Mouse (Mus musculus): ENCODE data around the gene Thrsp. TPM values are rescaled to one million over a fixed set of nuclear protein-coding genes. Genes with fewer than 3 reads are reported as not detected.

Gene Thrsp
- polyA plus RNA-seq, 1 experiment from 2014 or later: not detected

DNA sequence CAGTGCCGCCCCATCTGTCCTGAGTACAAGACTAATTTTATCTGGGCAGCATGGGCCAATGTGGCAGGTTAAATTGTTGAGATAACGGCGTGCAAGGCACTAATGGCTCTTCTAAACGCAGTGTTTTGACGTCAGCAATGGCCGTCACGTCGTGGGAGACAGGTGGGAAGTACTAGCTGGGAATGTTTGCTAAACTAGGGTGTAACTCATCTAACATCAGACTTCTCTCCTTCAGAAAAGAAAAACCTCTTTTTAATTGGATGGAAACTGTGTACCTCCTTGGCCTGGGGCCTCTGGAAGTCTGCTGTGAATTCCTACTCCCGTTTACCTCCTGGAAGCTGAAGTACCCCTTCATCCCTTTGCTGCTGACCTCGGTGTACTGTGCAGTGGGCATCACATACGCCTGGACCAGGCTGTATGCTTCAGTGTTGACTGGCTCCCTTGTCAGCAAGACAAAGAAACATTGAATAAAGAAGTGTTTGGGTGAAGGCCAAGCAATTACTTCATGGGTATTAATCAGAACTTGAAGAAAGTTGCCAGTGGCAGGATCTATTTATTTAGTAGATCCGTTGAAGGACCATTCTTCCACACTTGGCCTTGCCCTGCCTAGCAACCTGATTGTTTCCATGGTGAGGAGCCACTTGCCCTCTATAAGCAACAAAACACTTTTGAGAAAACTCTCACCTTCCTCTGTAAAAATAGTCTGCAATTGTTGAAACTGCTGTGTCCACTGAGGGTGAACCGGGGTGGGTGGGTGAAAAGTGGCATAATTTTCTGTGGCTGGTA is 26.0 kb downstream of the Thrsp start:
- H3K4me3 ChIP-seq (replicated peaks): no peak overlapping the region
- H3K9ac ChIP-seq: no peak overlapping the region
- H3K27ac ChIP-seq: no peak overlapping the region
- peaks cover 63% of the 10 kb centered on the region for H3K36me3 ChIP-seq
- H3K4me1 ChIP-seq (replicated peaks): no peaks in the 10 kb centered on the region
- DNase-seq: no peak
- no peaks in the 10 kb centered on the region for H3K9me3 ChIP-seq (replicated peaks)
- ATAC-seq (ENCODE audit: low read depth): no peak
- H3K4me2 ChIP-seq: no peak overlapping the region
- 80% methylated on average over 13 of the region's 13 CpGs for WGBS (ENCODE audit: insufficient replicate concordance)
- no peaks in the 10 kb centered on the region for H3K27me3 ChIP-seq

DNA sequence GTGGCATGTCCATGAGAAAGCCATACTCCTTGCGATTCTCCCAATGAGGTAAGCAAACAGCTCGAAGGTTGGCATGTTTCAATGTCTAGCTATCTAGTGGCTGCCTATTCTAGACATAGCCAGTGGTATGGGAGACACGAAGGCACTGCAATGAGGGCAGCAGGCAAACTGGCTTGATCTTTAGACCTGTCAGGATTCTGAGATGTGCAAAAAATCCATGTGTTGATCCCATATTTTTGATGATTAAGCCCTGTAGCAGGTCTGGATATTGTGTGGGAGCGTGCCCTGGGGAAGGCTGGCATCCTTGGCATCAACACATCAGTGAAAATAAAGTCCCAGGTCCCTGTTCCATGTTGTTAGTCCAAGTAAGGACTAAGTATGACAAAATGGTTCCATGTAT is 29.0 kb downstream of the Thrsp start:
- H3K4me1 ChIP-seq (replicated peaks): no peaks in the 10 kb centered on the region
- H3K9ac ChIP-seq: no peak overlapping the region
- H3K4me2 ChIP-seq: no peak overlapping the region
- H3K27ac ChIP-seq: no peak overlapping the region
- H3K9me3 ChIP-seq (replicated peaks): no peaks in the 10 kb centered on the region
- H3K4me3 ChIP-seq (replicated peaks): no peak overlapping the region
- H3K27me3 ChIP-seq: no peaks in the 10 kb centered on the region
- DNase-seq (no peak), ATAC-seq (ENCODE audit: low read depth) (no peak)
- peaks cover 92% of the 10 kb centered on the region for H3K36me3 ChIP-seq
- 80% methylated on average over 4 of the region's 4 CpGs for WGBS (ENCODE audit: insufficient replicate concordance)

DNA sequence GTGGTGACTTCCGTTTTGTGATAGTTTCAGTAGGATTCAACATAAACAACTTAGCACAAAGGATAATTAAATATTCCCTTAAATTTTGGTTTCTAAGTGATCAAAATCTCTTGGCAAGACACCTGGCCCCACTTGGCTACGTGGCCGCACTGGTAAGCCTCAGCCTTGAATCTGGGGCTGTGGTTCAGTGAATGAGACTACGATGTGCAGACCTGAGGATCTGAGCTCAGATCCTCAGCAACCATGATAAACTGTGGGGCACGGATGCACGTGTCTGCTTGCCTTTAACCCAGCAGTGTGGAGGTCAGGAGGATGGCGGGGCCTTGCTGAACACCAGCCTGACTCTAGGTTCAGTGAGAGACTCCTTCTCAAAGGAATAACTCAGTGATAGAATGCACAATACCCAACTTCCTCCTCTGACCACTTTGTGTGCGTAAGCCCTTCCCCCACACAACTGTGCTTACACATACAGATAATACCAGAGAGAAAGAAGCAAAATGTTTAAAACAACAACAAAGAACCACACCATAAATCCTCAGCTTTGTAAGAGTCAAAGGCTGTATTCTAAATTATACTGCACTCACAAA is 29.9 kb downstream of the Thrsp start:
- no peaks in the 10 kb centered on the region for H3K4me1 ChIP-seq (replicated peaks)
- DNase-seq (no peak), ATAC-seq (ENCODE audit: low read depth) (no peak)
- H3K9me3 ChIP-seq (replicated peaks): no peaks in the 10 kb centered on the region
- peaks cover 92% of the 10 kb centered on the region for H3K36me3 ChIP-seq
- no peak overlapping the region for H3K27ac ChIP-seq
- H3K9ac ChIP-seq: no peak overlapping the region
- no peaks in the 10 kb centered on the region for H3K27me3 ChIP-seq
- WGBS (ENCODE audit: insufficient replicate concordance): 86% methylated on average over 8 of the region's 8 CpGs
- no peak overlapping the region for H3K4me3 ChIP-seq (replicated peaks)
- H3K4me2 ChIP-seq: no peak overlapping the region

DNA sequence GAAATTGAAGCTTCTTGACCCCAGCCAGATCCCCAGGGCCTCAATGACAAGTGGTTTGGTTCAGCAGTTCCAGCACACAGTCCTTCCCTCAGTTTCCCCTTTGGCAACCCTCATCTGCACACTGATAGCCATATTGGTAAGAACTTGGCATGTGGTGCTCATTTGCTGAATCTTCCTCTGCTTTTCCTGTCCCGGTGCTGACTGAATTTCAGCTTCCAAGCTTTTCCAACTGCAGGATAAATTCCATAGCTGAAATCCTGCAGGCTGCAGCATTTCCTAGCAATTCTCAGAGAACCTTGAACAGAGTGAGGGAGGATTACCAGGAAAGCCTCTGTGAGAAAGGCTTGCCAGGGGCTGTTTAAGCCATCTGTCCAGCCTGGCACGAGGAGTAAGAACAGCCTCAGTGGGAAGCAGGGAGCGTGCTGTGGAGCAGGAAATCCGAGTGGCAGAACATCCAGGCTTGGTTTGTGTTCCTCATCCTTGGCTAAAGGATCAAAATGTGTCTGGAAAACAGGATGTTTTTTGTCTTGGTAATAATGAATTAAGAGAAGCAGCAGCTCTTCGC is 30.6 kb downstream of the Thrsp start:
- 86% methylated on average over 5 of the region's 5 CpGs for WGBS (ENCODE audit: insufficient replicate concordance)
- Histone ChIP-seq H3K4me2 (no peak overlapping the region), H3K9ac (no peak overlapping the region), H3K4me3 (replicated peaks) (no peak overlapping the region), H3K4me1 (replicated peaks) (no peaks in the 10 kb centered on the region), H3K9me3 (replicated peaks) (no peaks in the 10 kb centered on the region), H3K27me3 (no peaks in the 10 kb centered on the region), H3K27ac (no peak overlapping the region), H3K36me3 (peaks cover 92% of the 10 kb centered on the region)
- no peak for ATAC-seq (ENCODE audit: low read depth)
- no peak for DNase-seq

DNA sequence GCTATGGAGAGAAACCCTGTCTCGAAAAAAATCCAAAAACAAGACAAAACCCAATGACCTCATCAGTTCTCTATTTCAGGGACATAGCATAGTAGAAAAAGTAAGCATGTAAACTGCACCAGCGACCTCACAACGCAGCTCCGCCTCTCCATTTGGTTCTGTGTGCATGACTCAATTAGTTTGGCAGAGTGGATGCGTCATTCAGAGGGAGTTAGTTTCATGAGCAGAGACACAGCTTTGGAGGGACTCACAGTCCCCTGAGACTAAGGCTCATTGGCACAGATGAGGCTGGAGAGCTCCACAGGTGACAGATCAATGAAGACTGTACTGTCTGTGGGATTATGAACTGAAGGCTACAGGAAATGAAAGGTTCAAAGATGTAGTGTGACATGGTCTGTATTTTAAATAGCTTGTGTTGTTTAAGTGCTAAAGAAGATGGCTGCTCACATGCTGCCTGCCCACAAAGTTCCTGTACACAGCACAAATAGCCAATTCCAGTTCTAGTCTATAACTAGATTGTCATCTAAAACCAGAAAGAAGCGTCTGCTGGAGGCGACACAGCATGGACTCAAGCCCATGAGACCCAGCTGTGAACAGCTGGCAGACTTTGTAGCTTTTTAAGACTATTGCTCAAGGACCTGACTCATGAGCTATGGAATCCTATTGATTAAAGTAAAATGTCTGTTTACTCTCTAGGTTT is 31.3 kb downstream of the Thrsp start:
- Histone ChIP-seq H3K27ac (no peak overlapping the region), H3K9me3 (replicated peaks) (no peaks in the 10 kb centered on the region), H3K9ac (no peak overlapping the region), H3K4me1 (replicated peaks) (no peaks in the 10 kb centered on the region), H3K4me3 (replicated peaks) (no peak overlapping the region), H3K36me3 (peaks cover 92% of the 10 kb centered on the region), H3K27me3 (no peaks in the 10 kb centered on the region), H3K4me2 (no peak overlapping the region)
- DNase-seq: no peak
- ATAC-seq (ENCODE audit: low read depth): no peak
- WGBS (ENCODE audit: insufficient replicate concordance): 84% methylated on average over 7 of the region's 7 CpGs

DNA sequence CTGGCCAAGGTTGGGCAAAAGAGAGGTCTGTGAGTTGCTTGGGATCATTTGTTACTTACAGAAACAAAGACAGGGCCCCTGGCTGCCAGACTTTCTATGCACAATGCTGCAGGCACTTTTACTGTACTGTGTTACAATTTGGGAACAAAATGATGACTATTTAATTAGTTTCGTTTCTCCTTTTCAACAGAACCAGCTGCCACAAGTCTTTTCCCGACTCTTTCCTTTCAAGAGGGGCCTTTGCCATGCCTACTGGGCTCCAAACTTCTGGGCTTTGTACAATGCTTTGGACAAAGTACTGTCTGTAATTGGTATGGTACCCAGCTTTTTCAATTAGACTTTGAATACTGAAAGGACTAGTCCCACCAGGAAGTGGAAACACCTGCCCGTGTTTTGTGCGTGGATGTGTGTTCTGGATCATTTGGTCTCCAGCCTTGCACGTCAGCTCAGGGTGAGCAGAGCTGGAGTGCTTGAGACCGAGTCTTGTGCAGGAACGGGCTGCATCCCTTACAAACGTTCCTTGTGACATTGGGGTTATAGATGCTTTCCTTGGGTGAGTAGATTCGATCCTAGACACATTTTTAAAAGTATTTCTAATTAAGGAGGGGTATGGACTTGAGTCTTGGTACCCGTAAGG is 33.9 kb downstream of the Thrsp start:
- no peaks in the 10 kb centered on the region for H3K4me1 ChIP-seq (replicated peaks)
- H3K4me2 ChIP-seq: no peak overlapping the region
- no peak overlapping the region for H3K27ac ChIP-seq
- ATAC-seq (ENCODE audit: low read depth) (no peak), DNase-seq (no peak)
- WGBS (ENCODE audit: insufficient replicate concordance): 77% methylated on average over 10 of the region's 10 CpGs
- H3K4me3 ChIP-seq (replicated peaks): no peak overlapping the region
- H3K9me3 ChIP-seq (replicated peaks): no peaks in the 10 kb centered on the region
- peaks cover 94% of the 10 kb centered on the region for H3K36me3 ChIP-seq
- no peak overlapping the region for H3K9ac ChIP-seq
- H3K27me3 ChIP-seq: no peaks in the 10 kb centered on the region

DNA sequence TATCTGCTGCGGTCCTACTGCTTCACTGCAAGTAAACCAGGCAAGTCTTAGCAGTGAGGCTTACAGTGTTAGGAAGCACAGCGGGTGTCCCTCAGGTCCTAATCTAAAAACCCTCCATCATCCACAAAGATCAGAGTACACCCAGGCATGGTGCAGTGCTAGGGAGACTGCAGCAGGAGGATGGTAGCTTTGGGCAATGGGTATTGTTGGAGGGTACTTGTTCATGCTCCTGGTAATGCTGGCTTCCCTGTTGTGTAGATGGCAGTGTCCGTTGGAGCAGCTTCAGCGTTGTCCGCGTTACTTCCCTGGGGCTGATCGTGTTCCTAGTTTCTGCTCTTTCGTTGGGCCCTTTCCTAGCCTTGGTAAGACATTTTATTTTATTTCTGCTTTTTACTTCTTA is 34.9 kb downstream of the Thrsp start:
- Histone ChIP-seq H3K27me3 (no peaks in the 10 kb centered on the region), H3K27ac (no peak overlapping the region), H3K36me3 (peaks cover 95% of the 10 kb centered on the region), H3K4me1 (replicated peaks) (no peaks in the 10 kb centered on the region), H3K9ac (no peak overlapping the region), H3K4me3 (replicated peaks) (no peak overlapping the region), H3K4me2 (no peak overlapping the region), H3K9me3 (replicated peaks) (no peaks in the 10 kb centered on the region)
- ATAC-seq (ENCODE audit: low read depth): no peak
- 91% methylated on average over 8 of the region's 8 CpGs for WGBS (ENCODE audit: insufficient replicate concordance)
- DNase-seq: no peak

DNA sequence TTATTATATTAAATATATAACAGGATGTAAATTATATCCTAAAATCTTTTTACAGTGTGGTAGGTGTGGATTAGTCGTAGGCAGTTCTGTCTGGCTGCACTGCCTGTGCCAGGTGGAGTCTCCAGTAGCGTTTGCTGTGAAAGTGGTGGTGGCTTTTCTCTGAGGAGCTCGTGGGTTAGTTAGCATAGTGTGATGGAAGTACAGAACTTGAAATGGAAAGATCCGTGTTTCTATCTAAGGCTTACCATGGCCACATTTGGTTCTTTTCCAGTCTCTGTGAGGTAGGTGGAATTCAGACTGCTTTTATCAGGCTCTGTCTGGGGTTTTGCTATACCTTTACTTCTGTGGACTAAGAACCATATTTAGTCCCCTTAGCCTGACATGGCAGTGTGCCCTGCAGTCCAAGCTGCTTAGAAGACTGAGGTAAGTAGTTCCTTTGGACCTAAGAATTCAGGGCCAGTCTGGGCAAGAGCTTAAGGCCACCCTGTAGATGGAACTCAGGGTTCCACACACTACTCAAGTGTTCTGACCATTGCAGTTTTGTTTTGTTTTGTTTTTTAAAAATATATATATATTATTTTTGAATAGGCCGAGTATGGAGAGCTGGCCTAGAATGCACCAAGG is 36.9 kb downstream of the Thrsp start:
- no peak for DNase-seq
- Histone ChIP-seq H3K9me3 (replicated peaks) (no peaks in the 10 kb centered on the region), H3K9ac (no peak overlapping the region), H3K4me3 (replicated peaks) (no peak overlapping the region), H3K27ac (no peak overlapping the region), H3K36me3 (peaks cover 92% of the 10 kb centered on the region), H3K4me2 (no peak overlapping the region), H3K4me1 (replicated peaks) (peaks cover 10% of the 10 kb centered on the region), H3K27me3 (no peaks in the 10 kb centered on the region)
- 84% methylated on average over 5 of the region's 5 CpGs for WGBS (ENCODE audit: insufficient replicate concordance)
- no peak for ATAC-seq (ENCODE audit: low read depth)

DNA sequence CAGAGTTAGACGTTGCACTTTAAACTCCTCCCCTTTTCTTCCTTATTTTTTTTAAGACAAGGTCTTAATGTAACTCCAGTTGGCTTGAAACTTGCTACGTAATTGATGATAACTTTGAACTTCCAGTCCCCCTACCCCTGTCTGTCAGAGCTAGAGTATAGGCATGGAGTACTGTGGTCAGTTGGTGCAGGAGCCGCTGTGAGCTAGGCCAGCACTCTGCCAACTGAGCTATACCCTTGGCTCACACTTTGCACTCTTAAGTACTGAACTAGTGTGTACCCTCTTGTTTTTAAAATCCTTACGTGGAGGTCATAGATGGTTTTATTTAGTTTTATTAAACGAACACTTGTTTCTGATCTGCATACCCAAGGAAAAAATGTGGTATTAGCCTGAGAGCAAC is 38.2 kb downstream of the Thrsp start:
- Histone ChIP-seq H3K4me2 (no peak overlapping the region), H3K4me3 (replicated peaks) (no peak overlapping the region), H3K27ac (no peak overlapping the region), H3K27me3 (no peaks in the 10 kb centered on the region), H3K36me3 (peaks cover 92% of the 10 kb centered on the region), H3K9ac (no peak overlapping the region), H3K4me1 (replicated peaks) (peaks cover 15% of the 10 kb centered on the region), H3K9me3 (replicated peaks) (no peaks in the 10 kb centered on the region)
- WGBS (ENCODE audit: insufficient replicate concordance): 80% methylated on average over 5 of the region's 5 CpGs
- DNase-seq (no peak), ATAC-seq (ENCODE audit: low read depth) (no peak)

DNA sequence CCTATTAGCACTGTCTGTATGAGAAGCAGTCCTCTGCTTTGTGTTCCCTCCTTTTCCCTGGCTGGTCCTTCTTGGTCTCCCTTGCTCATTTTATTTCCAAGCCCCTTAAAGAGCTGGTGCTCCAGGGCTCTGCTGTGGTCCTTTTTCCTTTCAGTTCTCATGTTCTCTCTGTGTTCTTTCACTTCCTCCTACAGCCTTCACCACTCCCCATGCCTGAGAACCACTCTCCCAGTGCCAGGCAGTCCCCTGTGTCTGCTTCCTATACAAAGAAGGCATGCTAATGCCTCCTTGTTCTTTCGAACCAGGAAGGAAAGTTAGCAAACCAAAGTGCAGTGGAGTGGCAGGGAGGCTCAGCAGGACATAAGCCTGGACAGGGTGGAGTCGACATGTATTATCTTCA is 41.6 kb downstream of the Thrsp start:
- ATAC-seq (ENCODE audit: low read depth) (no peak), DNase-seq (no peak)
- no peaks in the 10 kb centered on the region for H3K27me3 ChIP-seq
- H3K27ac ChIP-seq: no peak overlapping the region
- H3K4me2 ChIP-seq: no peak overlapping the region
- no peak overlapping the region for H3K4me3 ChIP-seq (replicated peaks)
- H3K4me1 ChIP-seq (replicated peaks): peaks cover 30% of the 10 kb centered on the region
- no peaks in the 10 kb centered on the region for H3K9me3 ChIP-seq (replicated peaks)
- peak overlapping the region; percentile 27; the same call in 1 of the 2 replicates for H3K9ac ChIP-seq
- peaks cover 69% of the 10 kb centered on the region for H3K36me3 ChIP-seq
- WGBS (ENCODE audit: insufficient replicate concordance): 54% methylated on average over 2 of the region's 2 CpGs

DNA sequence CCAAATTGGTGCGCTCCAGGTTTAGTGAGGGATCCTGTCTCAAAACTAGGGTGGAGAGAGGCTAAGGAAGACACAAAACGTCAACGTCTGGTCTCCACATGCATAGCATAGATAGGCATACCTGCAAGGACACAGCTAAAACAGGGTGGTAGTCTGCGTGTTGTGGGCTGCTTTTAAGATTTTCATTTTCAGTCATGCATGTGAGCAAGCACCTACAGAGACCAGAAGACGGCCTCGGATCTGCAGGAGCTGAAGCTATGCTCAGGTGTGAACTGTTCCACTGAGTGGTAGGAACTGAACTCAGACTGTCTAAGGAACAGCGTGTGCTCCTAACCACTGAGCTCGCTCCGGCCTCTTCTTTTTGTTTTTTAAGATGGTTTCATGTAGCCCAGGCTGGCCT is 42.4 kb downstream of the Thrsp start:
- Histone ChIP-seq H3K27me3 (no peaks in the 10 kb centered on the region), H3K36me3 (peaks cover 63% of the 10 kb centered on the region), H3K4me3 (replicated peaks) (no peak overlapping the region), H3K27ac (no peak overlapping the region), H3K9ac (no peak overlapping the region), H3K9me3 (replicated peaks) (no peaks in the 10 kb centered on the region), H3K4me2 (no peak overlapping the region), H3K4me1 (replicated peaks) (peaks cover 34% of the 10 kb centered on the region)
- no peak for ATAC-seq (ENCODE audit: low read depth)
- 82% methylated on average over 9 of the region's 9 CpGs for WGBS (ENCODE audit: insufficient replicate concordance)
- no peak for DNase-seq

Data from liver, embryonic 13.5 days (tissue).